Mouse (Mus musculus): ENCODE measurements around the gene Cyb561d1.

- TF ChIP-seq POLR2A (IDR thresholded peaks at IDR 0.05; ENCODE audit: low read depth, low read length) (no peak), CTCF (IDR thresholded peaks at IDR 0.05; ENCODE audit: extremely low read depth, insufficient read length, insufficient replicate concordance, low read depth, low read length) (no peak)
Measured at GRCm38 (mm10) chr3:108188716-108189490, 12.1 kb downstream of the Cyb561d1 start.
